Comparison of ENCODE assay signal across 10 mouse cellular contexts in the genomic region with DNA sequence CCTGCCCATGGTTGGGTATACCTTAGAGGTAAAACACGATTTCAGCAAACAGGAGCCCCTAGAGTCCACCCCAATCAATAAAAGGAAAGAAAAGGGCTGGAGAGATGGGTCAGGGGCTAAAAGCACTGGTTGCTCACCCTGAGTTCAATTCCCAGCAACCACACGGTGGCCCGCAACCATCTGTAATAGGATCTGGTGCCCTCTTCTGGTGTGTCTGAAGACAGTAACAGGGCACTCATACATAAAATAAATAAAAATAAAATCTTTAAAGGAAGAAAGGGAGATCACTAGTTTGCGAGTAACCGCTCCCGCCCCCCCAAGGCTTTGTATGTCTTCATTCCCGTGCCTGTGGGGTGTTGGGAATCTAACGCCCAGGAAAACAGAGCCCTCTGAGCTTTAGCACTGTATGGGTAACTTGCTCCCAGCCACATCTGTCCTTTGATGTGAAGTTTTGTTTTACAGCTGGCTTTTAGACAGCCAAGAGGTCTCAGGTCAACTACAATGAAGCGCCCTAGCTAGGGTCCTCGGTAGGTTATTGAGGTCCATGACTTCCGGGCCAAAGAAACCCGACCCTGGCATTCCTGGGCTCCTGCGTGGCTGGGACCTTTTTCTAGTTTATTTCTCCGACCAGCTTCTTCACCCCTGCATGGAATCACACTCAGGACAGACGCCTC.
DNase-seq lines count a peak whose midpoint lies in the region; ATAC-seq lines count a peak whose summit lies in the region.
"Had no signal": no experiment of that assay in that cellular context is flagged by ENCODE, and none has a peak within 500 bp of the region (broad histone marks: within the 10 kb centered on the region; RNA-seq: fewer than 3 reads in every experiment).

No protein-coding gene starts in this region.

- H3K9me3 ChIP-seq in kidney, embryonic 15.5 days (replicated peaks) = no peaks in the 10 kb centered on the region
- H3K9me3 ChIP-seq in embryonic facial prominence, embryonic 13.5 days = no peaks in the 10 kb centered on the region
- H3K9me3 ChIP-seq in midbrain, embryonic 16.5 days (replicated peaks; ENCODE audit: control insufficient read depth, low read length, poor library complexity, severe bottlenecking) = no peaks in the 10 kb centered on the region

- H3K36me3 ChIP-seq in kidney, embryonic 15.5 days = no peaks in the 10 kb centered on the region
- H3K36me3 ChIP-seq in embryonic facial prominence, embryonic 13.5 days = no peaks in the 10 kb centered on the region
- H3K36me3 ChIP-seq in midbrain, embryonic 16.5 days (ENCODE audit: control insufficient read depth, insufficient read depth, low read length) = no peaks in the 10 kb centered on the region

- peak; percentile 71 for ATAC-seq in kidney, embryonic 15.5 days (replicated peaks; ENCODE audit: low FRiP score)
- 0 out of 2 replicates have a peak, but pooled peaks have one; percentile 29 for ATAC-seq in embryonic facial prominence, embryonic 13.5 days (ENCODE audit: insufficient number of reproducible peaks, insufficient read depth, low FRiP score, low TSS enrichment, low read depth)
- peak; percentile 34 for ATAC-seq in midbrain, embryonic 16.5 days
- ATAC-seq: Patski had no signal

- H3K27me3 ChIP-seq in kidney, embryonic 15.5 days = no peaks in the 10 kb centered on the region
- H3K27me3 ChIP-seq in embryonic facial prominence, embryonic 13.5 days = no peaks in the 10 kb centered on the region
- no peaks in the 10 kb centered on the region for H3K27me3 ChIP-seq in midbrain, embryonic 16.5 days (ENCODE audit: control insufficient read depth, insufficient read depth, low read depth, low read length)
- H3K27me3 ChIP-seq: Patski had no signal

- peak overlapping the region; percentile 92 for H3K27ac ChIP-seq in kidney, embryonic 15.5 days
- H3K27ac ChIP-seq in embryonic facial prominence, embryonic 13.5 days = peak overlapping the region; percentile 96
- H3K27ac ChIP-seq in midbrain, embryonic 16.5 days (ENCODE audit: low read length) = peak overlapping the region; percentile 90

- H3K4me2 ChIP-seq in kidney, embryonic 15.5 days = peak overlapping the region; percentile 60
- peak overlapping the region; percentile 62 for H3K4me2 ChIP-seq in embryonic facial prominence, embryonic 13.5 days
- H3K4me2 ChIP-seq in midbrain, embryonic 16.5 days (ENCODE audit: low read length) = peak overlapping the region; percentile 70

- peak overlapping the region; percentile 37 for H3K4me3 ChIP-seq in kidney, embryonic 15.5 days (replicated peaks)
- H3K4me3 ChIP-seq in embryonic facial prominence, embryonic 13.5 days = peak overlapping the region; percentile 34
- H3K4me3 ChIP-seq in midbrain, embryonic 16.5 days (ENCODE audit: low read depth, low read length) = peak overlapping the region; percentile 40
- H3K4me3 ChIP-seq: erythroblast, embryonic 14.5 days had no signal

- peak overlapping the region; percentile 34; the same call in 1 of the 2 replicates for H3K9ac ChIP-seq in kidney, embryonic 15.5 days
- H3K9ac ChIP-seq in embryonic facial prominence, embryonic 13.5 days = peak overlapping the region; percentile 68
- peak overlapping the region; percentile 74 for H3K9ac ChIP-seq in midbrain, embryonic 16.5 days (ENCODE audit: low read depth, low read length)

- WGBS in kidney, embryonic 15.5 days = 40% methylated on average over 15 of the region's 15 CpGs
- WGBS in embryonic facial prominence, embryonic 13.5 days = 37% methylated on average over 15 of the region's 15 CpGs
- WGBS in midbrain, embryonic 16.5 days = 48% methylated on average over 15 of the region's 15 CpGs

- peaks cover 22% of the 10 kb centered on the region for H3K4me1 ChIP-seq in kidney, embryonic 15.5 days
- peaks cover 18% of the 10 kb centered on the region for H3K4me1 ChIP-seq in embryonic facial prominence, embryonic 13.5 days
- peaks cover 9% of the 10 kb centered on the region for H3K4me1 ChIP-seq in midbrain, embryonic 16.5 days (ENCODE audit: control insufficient read depth, insufficient read depth, low read length)

- DNase-seq in kidney, adult 11 months = no peak
- peak; percentile 39 for DNase-seq in hindlimb bud, embryonic 11.5 days (ENCODE audit: extremely low spot score, low read depth, low spot score)
- DNase-seq in right cerebral cortex, postnatal 4 days = no peak
- DNase-seq in retina, postnatal 1 day = no peak
- DNase-seq in spleen, adult 12 weeks (ENCODE audit: low spot score) = no peak
